Mouse (Mus musculus): Measurements from ENCODE around the gene Irx3.
A peak's percentile ranks its signal among the peaks of the same experiment; 100 is the strongest.

The Irx3 gene

DNA sequence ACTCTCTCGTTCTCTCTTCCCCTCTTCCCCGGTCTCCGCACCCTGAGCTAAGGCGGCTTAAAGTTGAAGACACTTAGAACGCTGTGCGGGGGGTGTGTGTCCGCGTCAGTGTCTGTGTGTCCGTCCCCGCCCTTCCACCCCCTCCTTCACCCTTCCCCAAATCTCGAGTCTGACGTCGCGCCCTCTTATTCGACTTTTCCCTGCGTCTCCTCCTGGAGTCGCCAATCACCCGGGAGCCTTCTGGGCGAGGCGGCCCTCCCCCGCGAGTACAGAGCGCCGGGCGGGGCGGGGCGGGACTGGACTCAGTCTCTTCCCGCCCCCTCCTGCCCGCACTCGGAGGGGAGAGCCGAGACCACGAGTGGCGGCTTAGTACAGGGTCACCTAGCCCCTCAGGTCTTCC, at the start of gene Irx3:
Gene Irx3 (minus strand): TSS at position 229 of the 400 bp plus-strand sequence.
- DNase-seq, result peak; percentile 67 to 85

DNA sequence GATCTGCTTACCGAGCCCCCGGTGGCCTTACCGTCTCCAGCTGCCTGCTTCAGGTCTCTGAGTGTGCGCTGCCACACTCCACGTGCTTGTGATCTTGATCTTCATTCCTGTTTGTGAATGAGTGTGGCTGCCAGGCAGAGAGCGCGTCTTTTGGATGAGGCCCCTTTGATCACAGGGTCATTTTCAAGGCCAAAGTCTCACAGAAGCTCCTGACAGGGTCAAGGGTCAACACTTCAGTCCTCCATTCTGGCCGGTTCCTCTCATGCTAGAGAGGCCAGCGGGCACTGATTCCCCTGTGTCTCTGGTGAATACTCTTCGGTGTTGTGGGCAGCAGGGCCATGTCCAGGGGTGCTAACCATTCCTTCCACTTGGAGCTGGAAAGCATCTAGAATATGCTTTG, 49.5 kb upstream of the Irx3 start:
- no peak for DNase-seq

DNA sequence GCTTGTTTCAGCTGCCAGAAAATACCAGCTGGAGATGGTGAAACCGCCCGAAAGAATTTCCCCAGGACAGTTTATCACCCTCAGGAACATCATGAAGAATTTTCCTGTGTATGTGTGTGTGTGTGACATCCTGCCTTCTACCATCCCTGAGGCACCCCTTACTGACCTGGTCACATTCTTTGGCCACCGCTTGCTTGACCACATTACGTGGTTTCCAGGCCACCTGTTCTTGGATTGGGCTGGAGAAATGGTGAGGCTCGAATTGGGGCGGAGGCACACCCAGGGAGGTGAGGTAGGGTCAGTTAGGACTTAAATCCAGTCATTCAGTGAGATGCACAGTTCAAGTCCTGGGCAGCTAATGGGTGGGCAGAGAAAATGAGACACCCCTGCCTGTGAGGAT, 48.1 kb upstream of the Irx3 start:
- no peak for DNase-seq

DNA sequence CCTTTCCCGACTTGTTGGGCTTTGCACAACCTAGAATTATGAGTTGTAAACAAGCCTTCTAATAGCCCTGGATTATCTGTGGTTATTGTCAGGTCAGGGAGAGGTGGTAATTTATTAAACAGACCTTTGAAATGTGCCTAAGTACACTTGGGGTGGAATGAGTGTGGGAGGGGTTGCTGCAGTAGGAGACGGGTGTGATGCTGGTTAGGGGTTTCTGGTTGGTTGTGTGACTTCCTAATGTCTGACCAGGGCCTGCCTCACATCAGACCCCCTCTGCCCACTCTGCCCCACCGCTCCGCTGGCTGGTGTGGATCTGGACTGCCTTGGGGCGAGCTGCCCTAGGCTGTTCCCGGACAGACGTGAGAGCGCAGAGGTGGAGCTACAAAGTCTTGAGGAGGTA, 47.7 kb upstream of the Irx3 start:
- DNase-seq, result no peak

DNA sequence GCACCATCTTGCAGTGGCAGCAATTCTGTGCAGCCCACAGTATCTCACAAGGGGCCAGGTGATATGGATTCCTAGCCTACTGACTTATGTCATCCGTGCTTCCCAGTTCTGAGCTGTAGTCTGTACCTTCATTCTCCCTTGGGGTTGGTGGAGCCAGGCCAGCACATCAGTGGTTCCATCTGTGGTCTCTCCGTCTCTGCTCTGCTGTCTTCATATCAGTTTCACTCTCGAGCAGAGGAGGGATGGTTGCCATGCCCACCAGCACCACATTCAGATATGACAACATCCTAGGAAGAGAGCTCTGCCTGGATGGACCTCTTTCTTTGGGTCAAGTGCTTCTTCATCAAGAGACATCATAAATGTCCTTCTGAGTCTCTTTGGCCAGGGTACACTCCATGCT, 43.8 kb upstream of the Irx3 start:
- no peak for DNase-seq

DNA sequence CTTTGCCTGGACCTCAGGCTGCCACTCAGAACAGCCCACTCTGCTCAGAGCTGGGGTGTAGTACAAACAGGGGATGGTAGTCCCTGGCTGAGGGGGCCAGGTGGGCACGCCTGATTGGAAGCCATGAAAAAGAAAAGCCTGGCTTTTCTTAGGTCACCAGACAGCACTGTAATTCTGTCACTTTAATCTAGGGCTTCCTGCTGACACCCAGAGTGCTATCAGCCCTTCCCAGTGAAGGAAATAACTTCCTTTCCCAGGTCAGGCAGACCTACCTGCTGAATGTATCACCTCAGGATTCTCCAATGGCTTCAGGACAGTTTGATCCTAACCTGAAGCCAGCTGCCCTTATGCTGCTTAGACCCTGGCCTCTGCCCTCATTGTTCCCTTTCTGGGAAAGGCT, 35.3 kb upstream of the Irx3 start:
- DNase-seq, result no peak

DNA sequence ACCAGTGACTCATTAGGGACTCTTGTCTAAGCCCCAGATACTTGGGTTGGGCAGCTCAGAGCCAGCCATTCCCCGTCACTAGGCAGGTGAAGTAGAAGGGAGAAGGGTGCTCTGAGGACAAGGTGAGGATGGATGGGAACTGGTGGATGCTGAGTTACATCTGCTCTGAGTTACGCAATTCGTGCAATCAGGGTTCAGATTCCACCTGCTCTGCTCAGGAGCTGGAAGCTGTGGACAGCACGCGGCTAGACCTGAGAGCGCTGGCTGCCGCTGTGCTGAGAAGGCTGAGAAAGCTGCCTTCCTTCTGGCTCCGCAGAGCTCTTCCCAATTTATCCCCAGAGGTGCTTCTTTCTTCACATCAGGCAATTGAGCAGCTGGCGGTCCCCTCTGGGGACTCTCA, 34.8 kb upstream of the Irx3 start:
- no peak for DNase-seq

DNA sequence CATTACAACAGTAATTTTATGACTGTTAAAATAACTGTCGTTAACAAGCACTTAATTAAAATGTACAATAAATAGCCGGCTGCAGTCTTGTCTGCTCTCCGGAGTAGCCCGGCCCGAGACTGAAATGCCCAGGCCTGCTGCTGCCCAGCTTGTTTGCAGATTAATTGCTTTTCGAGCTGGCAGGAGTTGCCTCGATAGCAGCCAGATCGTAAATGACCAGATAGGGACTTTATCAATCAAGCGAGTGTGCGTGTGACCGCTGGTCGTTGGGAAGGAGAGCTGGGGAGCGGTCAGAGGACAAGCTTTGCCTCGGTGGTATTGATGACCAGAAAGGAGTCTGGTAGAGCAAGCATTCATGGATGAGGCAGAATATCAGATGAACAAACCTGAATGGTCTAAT, 25.8 kb upstream of the Irx3 start:
- no peak for DNase-seq

DNA sequence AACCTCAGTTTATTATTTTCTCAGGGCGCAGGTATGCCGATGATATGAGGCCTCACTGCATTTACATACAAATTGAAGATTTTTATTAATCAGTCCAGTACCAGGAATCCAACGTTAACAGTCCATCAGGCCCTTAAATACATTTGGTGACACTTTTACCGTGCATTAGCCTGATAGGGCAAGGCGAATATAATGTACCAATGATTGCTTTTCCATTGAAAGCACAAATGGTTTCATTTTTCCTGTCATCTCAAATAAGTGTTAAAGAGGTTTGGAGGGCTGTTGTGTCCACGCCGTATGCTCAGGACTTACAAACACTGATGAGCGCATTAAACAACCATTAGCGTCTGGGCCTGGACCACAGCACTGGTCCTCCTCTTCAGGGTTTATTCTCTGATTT, 25.3 kb upstream of the Irx3 start:
- no peak for DNase-seq

DNA sequence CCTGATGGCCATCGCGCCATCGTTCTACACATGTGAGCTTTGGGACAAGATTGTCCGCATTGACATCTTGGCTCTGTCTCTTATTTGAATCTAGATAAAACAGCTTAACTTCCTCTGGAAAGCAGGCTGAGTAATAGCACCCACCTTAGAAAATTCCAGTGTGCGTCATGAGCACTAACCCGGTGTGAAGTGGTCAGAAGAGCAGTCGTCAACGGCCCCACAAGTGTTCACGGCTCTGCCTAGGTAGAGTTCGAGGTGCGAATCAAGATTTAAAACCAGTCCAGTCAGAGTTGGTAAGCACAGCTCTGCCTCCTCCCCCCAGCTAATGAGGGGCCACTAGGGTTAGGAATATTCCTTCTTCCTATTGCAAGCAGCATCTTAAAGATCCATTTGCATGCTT, 21.5 kb upstream of the Irx3 start:
- no peak for DNase-seq

DNA sequence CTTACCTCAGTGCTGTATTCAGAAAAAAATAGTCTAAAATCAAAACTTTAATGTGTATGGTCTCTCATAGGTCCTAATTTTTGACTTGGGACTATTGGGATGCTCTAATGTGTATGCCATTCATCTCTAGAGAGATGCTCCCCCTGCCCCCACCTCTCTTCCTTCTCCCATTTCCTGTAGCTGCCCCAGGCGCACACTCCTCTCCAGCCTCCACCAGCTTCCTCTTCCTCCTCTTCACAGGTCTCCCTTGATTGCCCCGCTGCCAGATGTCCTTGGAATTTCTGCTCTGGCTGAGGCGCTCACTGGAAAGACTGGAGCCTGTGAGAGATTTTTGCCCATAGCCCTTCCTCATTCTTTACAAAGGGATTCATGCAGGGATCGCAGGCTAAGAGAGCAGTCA, 20.9 kb upstream of the Irx3 start:
- no peak for DNase-seq

DNA sequence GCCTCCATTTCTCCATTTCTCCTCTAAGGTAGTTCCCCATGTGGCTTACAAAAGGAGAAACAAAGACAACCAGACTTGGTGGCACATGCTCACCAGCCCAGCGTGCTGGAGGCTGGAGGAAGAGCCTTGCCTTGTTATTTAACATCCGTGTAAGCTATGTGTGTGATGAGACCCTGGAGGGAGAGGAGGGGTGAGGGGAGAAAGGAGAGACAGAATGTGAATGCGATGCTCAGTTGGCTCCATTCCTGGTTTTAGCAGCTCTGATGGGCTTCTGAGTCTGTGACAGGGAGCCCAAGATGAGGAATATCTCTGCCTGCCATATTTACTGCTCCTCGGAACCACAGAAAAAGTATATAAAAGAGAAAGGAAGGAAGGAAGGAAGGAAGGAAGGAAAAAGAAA, 20.1 kb upstream of the Irx3 start:
- no peak for DNase-seq

DNA sequence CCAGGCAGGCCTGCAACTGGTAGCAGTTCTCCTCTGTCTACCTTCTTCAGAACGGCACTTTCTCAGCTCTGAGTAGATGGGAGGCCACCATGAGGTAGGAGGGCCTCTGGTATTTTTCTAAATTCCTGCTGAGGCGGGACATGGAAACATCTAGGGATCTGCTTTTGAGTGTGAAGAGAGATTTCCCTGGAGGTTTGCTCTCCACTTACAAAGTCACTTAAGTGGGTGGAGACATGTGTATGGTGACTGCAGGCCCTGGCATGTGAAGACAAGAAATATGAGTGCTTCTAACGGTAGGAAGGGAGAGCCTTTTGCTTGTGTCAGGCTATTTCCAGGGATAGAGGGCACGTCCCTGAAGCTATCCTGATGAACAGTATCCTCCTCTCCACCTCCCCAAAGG, 17.9 kb upstream of the Irx3 start:
- no peak for DNase-seq

DNA sequence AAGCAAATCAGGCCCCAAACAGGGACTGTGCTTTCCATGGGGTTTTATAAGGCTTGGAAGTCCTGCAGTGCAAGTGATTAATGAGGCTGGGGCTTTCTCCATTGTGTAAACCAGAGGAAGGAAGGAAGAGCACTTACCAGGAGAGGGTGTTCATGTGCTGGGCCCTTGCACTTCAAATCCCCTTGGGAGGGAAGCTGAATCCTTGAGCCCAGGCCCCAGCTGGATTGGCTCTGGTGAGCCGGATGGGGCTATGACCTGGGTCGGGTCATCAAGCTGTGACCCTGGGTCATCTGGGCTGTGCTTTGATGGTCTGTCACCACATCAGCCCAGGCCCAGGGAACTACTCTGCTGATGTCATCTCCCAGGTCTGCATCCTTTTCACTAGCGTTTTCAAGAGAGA, 16.9 kb upstream of the Irx3 start:
- DNase-seq, result no peak

DNA sequence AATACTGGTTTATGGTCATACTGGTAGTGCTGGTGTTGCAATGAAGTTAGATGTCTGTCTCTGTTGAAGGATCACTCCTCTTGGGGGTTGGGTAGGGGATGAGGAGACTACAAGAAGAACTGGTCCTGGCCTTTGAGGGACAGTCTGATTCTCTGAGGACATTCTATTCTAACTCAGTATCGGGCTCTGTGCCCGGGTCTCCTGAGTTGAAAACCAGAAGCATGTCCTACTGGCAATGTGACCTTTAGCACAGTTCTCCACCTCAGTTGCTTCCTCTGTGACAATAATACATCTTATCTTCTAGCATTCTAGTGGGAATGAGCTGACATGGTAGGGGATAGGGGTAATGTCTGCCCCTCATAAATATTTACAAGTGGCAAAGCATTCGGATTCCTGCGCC, 12.2 kb upstream of the Irx3 start:
- no peak for DNase-seq

DNA sequence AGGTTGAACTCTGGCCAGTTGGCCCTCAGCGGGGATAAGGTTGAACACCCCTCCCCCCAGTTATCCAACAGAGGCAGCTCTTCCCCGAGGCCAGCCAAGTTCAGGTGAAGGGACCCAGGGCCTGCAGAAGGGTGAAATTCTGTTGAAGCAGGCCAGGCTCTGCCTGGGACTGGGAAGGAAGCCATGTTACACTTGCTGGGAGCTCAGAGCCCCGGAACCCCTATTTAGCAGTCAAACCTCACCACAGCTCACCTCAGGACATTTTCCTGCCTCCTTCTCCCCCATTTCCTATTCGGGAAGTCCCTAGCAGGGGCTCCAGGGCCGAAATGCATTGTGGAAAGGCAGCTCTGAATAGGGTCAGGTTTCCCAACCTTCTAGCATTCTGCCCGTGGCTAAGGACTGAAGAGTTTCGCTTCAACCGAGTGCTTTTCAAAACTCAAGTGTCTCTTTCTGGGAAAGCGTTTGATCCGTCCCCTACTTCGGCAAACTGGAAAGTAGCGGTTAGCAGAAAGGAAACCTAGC, 4.9 kb upstream of the Irx3 start:
- no peak for DNase-seq

DNA sequence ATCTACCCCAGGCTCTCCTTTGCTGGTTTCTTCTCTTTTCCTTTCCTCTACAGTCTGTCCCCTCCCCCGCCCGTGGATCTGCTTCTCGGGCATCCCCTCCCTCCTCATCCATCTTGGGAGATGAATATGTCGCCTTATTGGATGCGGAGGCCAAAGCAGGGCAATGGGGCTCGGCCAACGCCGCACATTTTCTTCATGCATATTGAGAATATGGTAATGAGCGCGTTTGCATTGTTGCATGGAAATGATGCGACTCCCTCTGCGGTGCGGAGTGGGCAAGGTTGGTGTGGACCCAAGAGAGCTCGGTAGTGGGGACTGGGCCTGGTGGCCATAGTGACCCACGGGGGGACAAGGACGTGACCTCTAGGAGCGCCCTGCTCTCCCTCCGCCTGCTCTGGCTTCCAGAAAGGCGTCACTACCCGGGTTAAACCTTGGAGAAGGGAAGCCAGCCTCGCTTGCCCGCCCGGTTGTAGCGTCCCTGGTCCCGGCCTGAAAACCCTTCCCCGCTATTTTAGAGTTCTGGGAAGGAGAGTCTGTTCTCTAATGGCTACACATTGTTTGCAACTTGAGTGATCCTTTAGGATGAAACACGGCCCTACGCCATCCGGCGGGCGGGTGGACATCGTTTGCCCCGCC, 4.3 kb upstream of the Irx3 start:
- no peak for DNase-seq

DNA sequence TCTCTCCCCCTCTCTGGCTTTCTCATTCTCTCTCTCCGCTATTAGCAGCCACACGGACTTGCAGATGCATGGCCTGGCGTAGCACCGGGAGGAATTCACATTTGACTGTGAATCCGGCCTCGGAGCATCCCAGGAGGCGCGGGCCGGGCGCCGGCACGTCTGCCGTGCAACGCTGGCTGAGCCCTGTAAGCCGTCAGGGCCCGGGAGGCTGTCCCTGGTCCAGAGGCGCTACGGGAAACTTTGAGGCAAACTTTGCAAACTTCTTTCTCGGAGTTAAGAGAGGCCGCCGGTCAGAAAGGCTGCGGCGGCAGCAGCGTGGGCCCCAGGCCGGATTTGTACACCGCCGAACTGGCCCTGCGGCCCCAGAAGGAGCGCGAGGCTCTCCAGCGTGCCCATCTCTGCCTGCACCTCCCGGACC, 3.4 kb upstream of the Irx3 start:
- peak; percentile 32 to 36 for DNase-seq

DNA sequence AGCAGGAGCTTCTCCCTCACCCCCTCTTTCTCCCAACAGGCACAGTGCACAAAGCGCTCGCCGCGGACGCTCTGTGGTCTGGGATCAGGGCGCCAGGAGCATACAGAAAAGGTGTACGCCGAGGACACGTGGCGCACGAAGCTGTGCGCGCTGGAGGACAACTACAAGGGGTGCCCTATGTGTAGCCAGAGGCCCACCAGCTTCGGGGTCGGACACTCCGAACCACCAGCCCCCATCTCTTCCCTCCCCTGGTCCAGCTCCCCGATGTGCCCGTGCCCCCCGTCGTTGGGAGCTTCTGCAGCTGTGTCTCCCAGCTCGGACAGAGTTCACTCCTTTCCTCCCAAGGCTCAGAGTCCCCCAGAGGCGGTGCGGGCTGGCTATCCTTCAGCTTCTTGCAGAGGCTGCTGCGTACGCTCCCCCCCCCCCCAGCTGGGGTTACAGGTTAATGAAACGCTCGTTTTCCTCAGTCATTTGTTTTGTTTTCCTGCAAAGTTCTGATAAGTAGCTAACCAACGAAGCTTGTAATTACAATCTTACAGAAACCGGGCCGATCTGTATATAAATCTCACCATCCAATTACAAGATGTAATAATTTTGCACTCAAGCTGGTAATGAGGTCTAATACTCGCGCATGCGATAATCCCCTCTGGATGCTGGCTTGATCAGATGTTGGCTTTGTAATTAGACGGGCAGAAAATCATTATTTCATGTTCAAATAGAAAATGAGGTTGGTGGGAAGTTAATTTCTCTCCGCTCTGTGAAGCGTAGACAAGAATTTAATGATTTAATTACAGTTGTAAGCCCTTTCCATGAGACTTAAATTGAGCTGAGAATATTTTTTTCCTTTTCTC, 2.8 kb upstream of the Irx3 start:
- peak in 1 of 2 experiments; percentile 29 for DNase-seq

DNA sequence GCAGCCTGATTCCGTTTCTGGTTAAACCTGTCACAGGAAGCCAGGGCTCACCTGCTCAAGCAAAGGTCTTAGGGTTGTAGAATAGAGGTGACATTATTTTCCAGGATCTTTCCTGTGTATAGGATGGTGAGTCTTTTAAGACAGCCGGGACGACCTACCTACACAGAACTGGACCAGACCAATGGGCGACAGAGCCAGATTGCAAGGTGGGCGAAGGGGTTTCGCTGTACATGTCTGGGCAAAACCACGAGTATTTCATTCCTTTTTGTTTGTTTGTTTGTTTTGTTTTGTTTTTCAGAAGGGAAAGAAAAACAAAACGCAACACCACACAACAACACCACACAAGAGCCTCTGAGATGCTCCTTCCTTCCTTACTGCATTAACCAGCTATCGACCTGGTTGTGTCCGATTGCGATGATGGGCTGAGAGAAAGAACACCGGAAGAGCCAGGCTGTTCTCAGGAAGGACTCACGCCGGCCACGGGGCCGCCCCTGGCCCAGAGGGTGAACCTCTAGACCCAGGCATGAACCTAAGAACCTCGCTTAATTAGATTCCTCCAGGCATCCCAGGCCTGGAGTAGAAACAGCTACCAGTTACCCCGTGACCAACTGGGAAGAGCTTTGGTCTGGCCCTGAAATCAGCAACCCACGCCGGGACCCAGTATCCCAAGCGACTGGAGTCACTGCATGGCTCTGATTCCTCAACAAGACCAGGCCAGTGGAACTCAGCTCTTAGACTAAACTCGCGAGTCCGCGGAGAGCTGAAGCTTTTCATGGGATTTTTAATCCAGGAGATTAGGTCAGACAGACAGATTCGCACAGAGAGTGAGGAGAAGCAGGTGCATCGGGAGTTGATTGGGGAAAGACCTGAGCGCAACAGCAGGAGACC, 1.9 kb upstream of the Irx3 start:
- DNase-seq, result peak in 1 of 2 experiments; percentile 19

DNA sequence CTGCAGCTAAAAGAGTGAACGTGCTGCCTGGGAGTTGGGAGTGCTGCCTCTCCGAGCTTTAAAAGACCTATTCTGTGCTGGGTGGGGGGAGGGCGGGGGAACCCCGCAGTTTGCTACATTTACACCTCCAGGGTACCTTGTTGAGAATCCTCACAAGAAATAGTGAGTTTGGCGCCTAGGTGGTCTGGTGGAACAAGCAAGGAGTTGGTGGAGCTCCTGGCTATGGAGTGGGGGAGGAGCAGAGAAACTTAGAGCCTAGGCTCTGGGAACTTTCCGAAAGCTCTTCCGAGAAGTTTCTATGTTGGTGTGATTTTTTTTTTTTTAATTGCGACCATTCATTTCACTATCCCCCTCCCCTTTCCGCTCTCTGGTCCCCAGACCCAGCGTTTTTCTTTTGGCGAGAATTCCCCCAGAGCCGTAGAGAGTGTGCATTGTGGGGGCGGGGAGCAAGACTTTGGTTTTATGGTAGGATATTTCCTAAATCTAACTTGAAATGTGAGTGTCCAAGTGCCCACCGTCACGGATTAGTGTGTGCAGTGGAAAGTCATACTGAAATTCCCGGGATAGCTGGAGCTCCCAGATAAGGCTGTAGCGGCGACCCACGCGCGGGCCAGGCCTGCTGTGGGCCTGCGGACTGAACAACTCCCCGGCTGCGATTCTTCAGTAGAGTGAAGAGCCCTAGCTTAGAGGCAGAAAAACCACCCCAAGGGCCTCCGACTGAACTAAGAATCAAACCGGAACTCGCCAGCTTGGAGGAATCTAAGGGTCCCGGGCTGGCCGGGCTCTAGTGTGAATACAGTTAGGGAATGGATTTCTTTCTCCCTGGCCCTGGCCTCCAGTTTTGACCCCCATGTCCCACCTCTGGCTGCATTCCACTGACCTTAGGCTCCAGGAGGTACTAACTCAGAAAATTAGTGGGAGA, 795 bp upstream of the Irx3 start:
- no peak for DNase-seq

DNA sequence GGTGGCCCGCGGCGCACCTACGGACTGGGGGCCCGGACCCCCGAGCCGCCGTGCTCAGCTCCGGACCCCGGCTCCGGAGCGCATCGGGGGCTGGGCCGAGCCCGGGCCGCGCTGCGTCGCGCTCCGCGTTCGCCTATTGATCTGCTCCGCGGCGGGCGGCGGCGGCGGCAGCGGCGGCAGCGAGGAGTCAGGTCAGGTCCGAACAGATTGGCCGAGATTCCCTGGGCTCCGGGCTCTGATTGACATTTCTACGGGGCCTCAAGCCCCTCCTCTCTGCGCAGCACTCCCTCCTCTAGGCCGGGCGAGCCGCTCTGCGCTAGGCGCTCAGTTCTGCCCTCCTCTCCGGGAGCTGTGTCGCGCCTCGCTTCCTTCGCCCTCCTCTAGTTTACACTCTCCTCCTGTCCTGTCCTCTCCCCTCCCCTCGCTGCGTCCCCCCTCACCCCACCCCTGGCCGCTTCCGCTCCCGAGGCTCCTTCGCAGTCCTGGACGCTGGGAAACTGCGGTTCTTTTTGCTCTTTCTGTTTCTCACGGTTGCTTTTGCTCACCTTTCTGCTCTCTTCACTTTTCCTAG, 541 bp downstream of the Irx3 start:
- peak; percentile 68 to 76 for DNase-seq

All from cerebellum, postnatal 25 days (tissue).